Mouse (Mus musculus) intestine, postnatal 0 days (tissue): ENCODE data around the gene Negr1. TPM values are rescaled to one million over a fixed set of nuclear protein-coding genes. Genes with fewer than 3 reads are reported as not detected.

Source experiments
- ATAC-seq: fragments of 200-750 bp; cut with Nextera tagmentation; 2 replicates; pipeline ENCODE4 v1.8.0; 2017; ENCODE audit warnings: mild to moderate bottlenecking, moderate TSS enrichment, moderate library complexity
- H3K27ac ChIP-seq: fragments of 300-500 bp; sonication (generic); 2 replicates; pipeline ENCODE4 v1.5.1; 2014; ENCODE audit warnings: mild to moderate bottlenecking, low read depth, low read length, moderate library complexity
- H3K27me3 ChIP-seq: fragments of 300-500 bp; sonication (generic); replicated peaks from 2 replicates; pipeline ENCODE4 v1.6.1; 2014; ENCODE audit warnings: low read length, mixed read lengths; ENCODE audit not compliant: control insufficient read depth, insufficient read depth
- H3K36me3 ChIP-seq: fragments of 300-500 bp; sonication (generic); 2 replicates; pipeline ENCODE4 v1.6.1; 2014; ENCODE audit warnings: mild to moderate bottlenecking, moderate library complexity; ENCODE audit not compliant: control insufficient read depth, insufficient read depth
- H3K4me1 ChIP-seq: fragments of 300-500 bp; sonication (generic); replicated peaks from 2 replicates; pipeline ENCODE4 v1.6.1; 2014; ENCODE audit warnings: antibody characterized with exemption, low read length, mixed read lengths; ENCODE audit not compliant: control insufficient read depth, insufficient read depth
- H3K4me2 ChIP-seq: fragments of 300-500 bp; sonication (generic); replicated peaks from 2 replicates; pipeline ENCODE4 v1.6.1; 2014; ENCODE audit warnings: low read depth, mild to moderate bottlenecking, moderate library complexity
- H3K4me3 ChIP-seq: fragments of 300-500 bp; sonication (generic); 2 replicates; pipeline ENCODE4 v1.5.1; 2014; ENCODE audit warnings: low read depth, low read length
- H3K9ac ChIP-seq: fragments of 300-500 bp; sonication (generic); 2 replicates; pipeline ENCODE4 v1.6.1; 2014; ENCODE audit warnings: mild to moderate bottlenecking, low read depth, low read length
- H3K9me3 ChIP-seq: fragments of 300-500 bp; sonication (generic); 2 replicates; pipeline ENCODE4 v1.6.1; 2016; ENCODE audit warnings: mixed run types; ENCODE audit not compliant: control insufficient read depth
- CTCF ChIP-seq: sonication (generic); IDR thresholded peaks from 2 replicates; pipeline ENCODE4 v1.5.1; 2016; ENCODE audit warnings: low read depth, mild to moderate bottlenecking, control low read depth, antibody characterized with exemption, moderate library complexity
- WGBS: fragments of 180-500 bp; shearing (Covaris S2); extraction: QIAGEN DNeasy Blood & Tissue Kit; methylation state at CpG from one replicate; pipeline ENCODE4 v1.1.7; 2014; 5-methylcytosine and 5-hydroxymethylcytosine counted together
- polyA plus RNA-seq: library from polyadenylated mRNA; unstranded; fragments of >200 nt; fragmentation: Nextera tagmentation; extraction: Ambion mirVana; gene quantifications from 2 replicates; pipeline ENCODE4 v1.2.1, GENCODE M21; 2015

Gene Negr1
- polyA plus RNA-seq, 1 experiment from 2014 or later = 2.0 TPM

DNA sequence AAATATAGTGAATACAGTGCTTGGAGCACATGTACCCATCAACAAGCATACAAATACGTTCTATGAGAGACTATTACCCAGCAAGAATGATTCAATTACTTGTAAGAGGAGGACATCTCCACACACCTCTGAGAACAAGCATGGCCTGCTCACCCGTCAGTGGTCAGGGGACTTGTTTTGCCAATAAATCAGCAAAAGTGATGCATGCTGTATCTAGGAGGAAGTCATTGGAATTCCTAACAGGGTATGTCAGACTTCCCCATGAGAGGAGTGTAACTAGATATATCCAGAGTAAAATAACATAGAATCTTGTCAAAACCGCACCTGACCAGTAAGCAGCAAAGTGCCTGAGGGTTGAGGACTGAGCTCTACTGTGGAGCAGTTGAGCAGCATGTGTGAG is 629.0 kb downstream of the Negr1 start:
- H3K36me3 ChIP-seq = no peaks in the 10 kb centered on the region
- no peaks in the 10 kb centered on the region for H3K9me3 ChIP-seq
- no peak for ATAC-seq
- H3K9ac ChIP-seq = no peak overlapping the region
- no peak for TF ChIP-seq CTCF
- H3K4me1 ChIP-seq = no peaks in the 10 kb centered on the region
- no peak overlapping the region for H3K4me2 ChIP-seq
- 73% methylated on average over 3 of the region's 3 CpGs for WGBS
- no peak overlapping the region for H3K27ac ChIP-seq
- H3K27me3 ChIP-seq = no peaks in the 10 kb centered on the region
- H3K4me3 ChIP-seq = no peak overlapping the region

DNA sequence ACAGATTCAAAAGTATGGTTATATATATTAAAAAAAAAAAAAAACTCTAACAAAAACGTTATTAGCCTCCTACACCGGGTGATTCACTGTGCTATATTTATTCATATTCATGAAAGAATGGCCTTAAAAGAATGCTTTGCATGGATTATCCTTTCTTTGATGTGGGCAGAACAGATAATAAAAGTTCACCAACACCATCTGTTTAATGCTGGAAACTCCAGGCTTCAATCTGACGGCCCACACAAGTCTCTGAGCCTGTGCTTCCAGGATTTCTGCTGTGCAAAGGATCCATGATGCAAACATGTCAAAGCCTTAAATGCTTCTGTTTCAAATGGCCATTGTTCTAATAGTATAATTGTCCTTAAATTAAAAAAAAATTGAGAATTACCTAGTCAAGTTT is 630.4 kb downstream of the Negr1 start:
- no peak for ATAC-seq
- no peaks in the 10 kb centered on the region for H3K27me3 ChIP-seq
- H3K4me1 ChIP-seq = no peaks in the 10 kb centered on the region
- no peak overlapping the region for H3K9ac ChIP-seq
- no peak overlapping the region for H3K4me3 ChIP-seq
- H3K36me3 ChIP-seq = no peaks in the 10 kb centered on the region
- TF ChIP-seq CTCF = no peak
- no peak overlapping the region for H3K27ac ChIP-seq
- no peak overlapping the region for H3K4me2 ChIP-seq
- WGBS = 72% methylated on average over 3 of the region's 3 CpGs
- no peaks in the 10 kb centered on the region for H3K9me3 ChIP-seq

DNA sequence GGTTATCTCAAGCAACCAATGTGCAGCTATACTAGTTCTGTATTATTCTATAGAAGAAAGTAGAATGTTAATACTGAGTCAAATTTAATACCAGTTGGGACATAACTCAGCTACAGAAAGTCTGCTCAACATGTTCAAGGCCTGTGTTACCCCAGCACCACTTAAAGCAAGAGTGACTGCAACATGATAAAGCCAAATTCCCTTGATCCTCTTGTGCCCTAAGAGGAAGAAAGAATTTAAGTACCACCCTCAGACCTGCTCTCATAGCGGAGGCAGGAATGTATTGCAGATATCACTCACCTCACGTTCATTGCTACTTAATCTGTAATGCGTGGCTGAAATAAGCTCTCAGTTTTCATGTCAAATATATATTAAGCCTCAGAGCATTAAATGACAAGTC is 631.5 kb downstream of the Negr1 start:
- Histone ChIP-seq H3K27me3 (no peaks in the 10 kb centered on the region), H3K27ac (no peak overlapping the region), H3K9me3 (no peaks in the 10 kb centered on the region), H3K36me3 (no peaks in the 10 kb centered on the region), H3K9ac (no peak overlapping the region), H3K4me2 (no peak overlapping the region), H3K4me3 (no peak overlapping the region), H3K4me1 (no peaks in the 10 kb centered on the region)
- WGBS = 82% methylated on average over 3 of the region's 3 CpGs
- no peak for TF ChIP-seq CTCF
- ATAC-seq = no peak

DNA sequence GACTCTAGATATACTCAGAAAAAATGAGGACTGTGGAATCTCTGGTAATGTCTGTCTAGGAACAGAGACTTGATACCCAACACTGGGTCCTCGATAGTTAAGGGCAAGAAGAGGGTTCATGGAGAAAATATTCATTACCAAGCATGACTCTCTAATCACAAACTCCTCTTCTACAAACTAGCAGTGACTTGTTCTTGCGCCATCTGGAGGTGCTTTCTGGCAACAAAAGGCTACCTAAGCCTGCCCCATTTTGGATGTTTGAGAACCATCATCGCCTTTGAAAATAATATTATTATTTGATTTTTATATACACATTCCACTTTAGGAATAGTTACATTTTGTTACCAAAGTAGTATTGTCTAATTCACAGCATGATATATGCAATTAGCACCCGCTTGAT is 637.1 kb downstream of the Negr1 start:
- no peak overlapping the region for H3K4me3 ChIP-seq
- H3K27ac ChIP-seq = no peak overlapping the region
- WGBS = 79% methylated on average over 4 of the region's 4 CpGs
- no peak overlapping the region for H3K4me2 ChIP-seq
- TF ChIP-seq CTCF = peak; percentile 21; the same call in 1 of the 2 replicates
- H3K9ac ChIP-seq = no peak overlapping the region
- H3K27me3 ChIP-seq = no peaks in the 10 kb centered on the region
- H3K9me3 ChIP-seq = no peaks in the 10 kb centered on the region
- no peaks in the 10 kb centered on the region for H3K4me1 ChIP-seq
- no peaks in the 10 kb centered on the region for H3K36me3 ChIP-seq
- ATAC-seq = no peak

DNA sequence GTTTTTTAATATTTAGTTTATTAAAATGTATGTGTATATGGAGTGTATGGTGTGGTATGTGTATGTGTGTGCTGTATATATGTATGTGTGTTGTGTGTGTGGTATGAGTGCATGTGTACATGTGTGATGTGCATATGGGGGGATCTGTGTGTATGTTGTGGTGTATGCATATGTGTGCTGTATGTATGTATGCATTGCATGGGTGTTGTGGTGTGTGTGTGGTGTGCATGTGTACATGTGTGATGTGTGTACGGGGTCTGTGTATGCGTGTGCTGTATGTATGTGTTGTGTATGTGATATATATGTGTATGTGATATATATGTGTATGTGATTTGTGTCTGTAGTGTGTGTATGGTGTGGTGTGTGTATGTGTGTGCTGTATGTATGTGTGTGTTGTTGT is 640.1 kb downstream of the Negr1 start:
- no peaks in the 10 kb centered on the region for H3K36me3 ChIP-seq
- no peak overlapping the region for H3K4me2 ChIP-seq
- 92% methylated on average over 2 of the region's 2 CpGs for WGBS
- no peak for TF ChIP-seq CTCF
- no peaks in the 10 kb centered on the region for H3K9me3 ChIP-seq
- no peak for ATAC-seq
- H3K9ac ChIP-seq = no peak overlapping the region
- no peak overlapping the region for H3K27ac ChIP-seq
- no peak overlapping the region for H3K4me3 ChIP-seq
- no peaks in the 10 kb centered on the region for H3K4me1 ChIP-seq
- H3K27me3 ChIP-seq = no peaks in the 10 kb centered on the region

DNA sequence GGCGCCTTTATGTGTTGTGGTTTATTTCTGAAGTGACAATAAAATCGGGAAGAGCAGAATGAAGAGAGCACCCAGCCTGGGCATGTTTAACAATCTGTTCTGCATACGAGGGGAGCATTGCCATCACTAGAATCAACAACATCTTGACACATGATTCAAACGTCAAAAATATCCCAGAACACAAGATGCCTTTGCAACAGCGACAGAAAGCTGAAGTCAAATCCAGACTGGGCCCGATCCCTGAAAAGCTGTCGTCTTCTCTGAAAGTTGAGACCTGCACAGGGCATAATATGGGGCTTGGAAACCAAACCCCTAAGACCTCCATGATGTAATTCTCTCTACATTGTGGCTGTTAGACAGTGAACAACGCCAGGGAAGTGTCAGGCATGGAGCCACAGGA is 642.0 kb downstream of the Negr1 start:
- Histone ChIP-seq H3K4me2 (no peak overlapping the region), H3K27ac (no peak overlapping the region), H3K4me3 (no peak overlapping the region), H3K9ac (no peak overlapping the region), H3K27me3 (no peaks in the 10 kb centered on the region), H3K36me3 (no peaks in the 10 kb centered on the region), H3K4me1 (no peaks in the 10 kb centered on the region), H3K9me3 (no peaks in the 10 kb centered on the region)
- WGBS = 81% methylated on average over 8 of the region's 8 CpGs
- no peak for TF ChIP-seq CTCF
- no peak for ATAC-seq

DNA sequence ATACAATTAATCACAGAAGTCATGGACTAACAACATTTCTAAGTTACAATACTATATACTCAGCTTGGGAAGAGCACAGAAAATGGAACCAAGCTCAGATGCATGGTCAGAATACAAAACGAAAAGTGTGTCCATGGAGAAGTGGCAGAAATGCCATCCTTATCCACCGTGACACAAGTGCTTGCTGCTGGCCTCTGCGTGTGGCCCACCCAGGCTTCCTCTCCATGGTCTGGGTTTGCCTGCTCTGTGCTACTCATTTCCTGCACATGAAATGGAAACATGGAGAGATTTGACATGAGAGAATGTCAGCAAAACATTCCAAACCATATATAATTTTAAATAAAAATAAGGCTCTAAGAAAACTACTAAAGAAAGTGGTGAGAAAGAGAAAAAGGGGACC is 645.2 kb downstream of the Negr1 start:
- ATAC-seq = no peak
- no peaks in the 10 kb centered on the region for H3K27me3 ChIP-seq
- no peak overlapping the region for H3K4me2 ChIP-seq
- no peak overlapping the region for H3K4me3 ChIP-seq
- H3K9me3 ChIP-seq = no peaks in the 10 kb centered on the region
- no peaks in the 10 kb centered on the region for H3K36me3 ChIP-seq
- 79% methylated on average over 3 of the region's 3 CpGs for WGBS
- no peaks in the 10 kb centered on the region for H3K4me1 ChIP-seq
- TF ChIP-seq CTCF = no peak
- no peak overlapping the region for H3K9ac ChIP-seq
- H3K27ac ChIP-seq = no peak overlapping the region
